Mouse (Mus musculus) limb, embryonic 14.5 days (tissue): ENCODE measurements around the gene Rps27. TPM values are rescaled to one million over a fixed set of nuclear protein-coding genes. Genes with fewer than 3 reads are reported as not detected.
A peak's percentile ranks its signal among the peaks of the same experiment; 100 is the strongest.
"Not testable (repeated sequence)": the region's sequence is repeated elsewhere in the genome, so short reads cannot be mapped to it uniquely, and the experiment has no call there.

Experiments used
- ATAC-seq: fragments of 200-750 bp; cut with Nextera tagmentation; 2 replicates; pipeline ENCODE4 v1.8.0; 2017; ENCODE audit warnings: low read depth, moderate number of reproducible peaks, moderate TSS enrichment; ENCODE audit not compliant: low FRiP score
- DNase-seq: peaks from one replicate; pipeline ENCODE4 v3.0.0-alpha.2; 2015; ENCODE audit warnings: low spot score
- H3K27ac ChIP-seq: fragments of 300-500 bp; sonication (generic); replicated peaks from 2 replicates; pipeline ENCODE4 v1.5.1; 2014; ENCODE audit warnings: low read depth, mild to moderate bottlenecking, low read length, moderate library complexity, mixed read lengths
- H3K27me3 ChIP-seq: fragments of 300-500 bp; sonication (generic); 2 replicates; pipeline ENCODE4 v1.6.1; 2014; ENCODE audit warnings: low read length, mixed read lengths; ENCODE audit not compliant: control insufficient read depth, insufficient read depth
- H3K36me3 ChIP-seq: fragments of 300-500 bp; sonication (generic); 2 replicates; pipeline ENCODE4 v1.6.1; 2014; ENCODE audit warnings: mild to moderate bottlenecking, low read length, moderate library complexity, mixed read lengths; ENCODE audit not compliant: control insufficient read depth, insufficient read depth
- H3K4me1 ChIP-seq: fragments of 300-500 bp; sonication (generic); 2 replicates; pipeline ENCODE4 v1.6.1; 2014; ENCODE audit warnings: antibody characterized with exemption, low read length, mixed read lengths; ENCODE audit not compliant: control insufficient read depth, insufficient read depth
- H3K4me2 ChIP-seq: fragments of 300-500 bp; sonication (generic); replicated peaks from 2 replicates; pipeline ENCODE4 v1.6.1; 2014; ENCODE audit warnings: low read depth, mild to moderate bottlenecking, low read length, moderate library complexity; ENCODE audit not compliant: severe bottlenecking
- H3K4me3 ChIP-seq: fragments of 300-500 bp; sonication (generic); replicated peaks from 2 replicates; pipeline ENCODE4 v1.5.1; 2014; ENCODE audit warnings: low read length
- H3K9ac ChIP-seq: fragments of 300-500 bp; sonication (generic); 2 replicates; pipeline ENCODE4 v1.6.1; 2014; ENCODE audit warnings: mild to moderate bottlenecking, low read depth, low read length, moderate library complexity; ENCODE audit not compliant: severe bottlenecking
- H3K9me3 ChIP-seq: fragments of 300-500 bp; sonication (generic); 2 replicates; pipeline ENCODE4 v1.6.1; 2016; ENCODE audit warnings: low read length; ENCODE audit not compliant: control insufficient read depth
- POLR2A ChIP-seq: fragments of 200-500 bp; IDR thresholded peaks from 2 replicates; pipeline ENCODE4 v1.8.0; 2012; ENCODE audit warnings: inconsistent platforms, mild to moderate bottlenecking, moderate library complexity, borderline replicate concordance; ENCODE audit not compliant: insufficient read depth, insufficient read length; ENCODE audit errors: extremely low read depth
- WGBS: fragments of 180-500 bp; shearing (Covaris S2); extraction: QIAGEN DNeasy Blood & Tissue Kit; methylation state at CpG from one replicate; pipeline ENCODE4 v1.1.7; 2014; 5-methylcytosine and 5-hydroxymethylcytosine counted together
- polyA plus RNA-seq, 2 experiments: library from polyadenylated mRNA; depleted of rRNA in 1 of 2; stranded (reverse) in 1 of 2; unstranded in 1 of 2; fragments of >200 nt; fragmentation: Nextera tagmentation in 1 of 2; extraction: Ambion mirVana in 1 of 2; gene quantifications; 2 replicates each; pipeline versions ENCODE4 v1.2.1 to v1.2.3; 2012 to 2014

Rps27 gene
- polyA plus RNA-seq, 2 experiments = 2,465 to 4,392 TPM

GRCm38 (mm10) chr3:90254419-90255193 is 41.2 kb upstream of the Rps27 start:
- H3K9ac ChIP-seq = peak overlapping the region; percentile 83
- peak; percentile 53 for ATAC-seq
- no peak for DNase-seq
- WGBS = 1% methylated on average over 40 of the region's 41 CpGs
- H3K36me3 ChIP-seq = peaks cover 47% of the 10 kb centered on the region
- peaks cover 7% of the 10 kb centered on the region for H3K4me1 ChIP-seq
- H3K4me2 ChIP-seq = peak overlapping the region; percentile 76
- no peaks in the 10 kb centered on the region for H3K27me3 ChIP-seq
- H3K27ac ChIP-seq = peak overlapping the region; percentile 79
- no peak for TF ChIP-seq POLR2A
- peak overlapping the region; percentile 65 for H3K4me3 ChIP-seq
- no peaks in the 10 kb centered on the region for H3K9me3 ChIP-seq

- H3K9me3 ChIP-seq = no peaks in the 10 kb centered on the region
- ATAC-seq (peak; percentile 97), DNase-seq (peak; percentile 95)
- 2% methylated on average over 36 of the region's 40 CpGs for WGBS
- peak within 1 kb of the TSS; percentile 65 for H3K4me3 ChIP-seq
- H3K4me1 ChIP-seq = peaks cover 9% of the 10 kb centered on the region
- no peaks in the 10 kb centered on the region for H3K27me3 ChIP-seq
- peak within 1 kb of the TSS; percentile 76 for H3K4me2 ChIP-seq
- 0 out of 2 replicates have a peak, but pooled peaks have one; percentile 56 for TF ChIP-seq POLR2A
- H3K27ac ChIP-seq = peak within 1 kb of the TSS; percentile 79
- peak within 1 kb of the TSS; percentile 83 for H3K9ac ChIP-seq
- H3K36me3 ChIP-seq = peaks cover 43% of the 10 kb centered on the region
Measured at GRCm38 (mm10) chr3:90253653-90254418, 40.4 kb upstream of the Rps27 start, which contains the start of gene Crtc2. Gene Crtc2 (plus strand): TSS chr3:90254163.

- H3K27me3 ChIP-seq, H3K4me2 ChIP-seq, DNase-seq, H3K9me3 ChIP-seq, H3K9ac ChIP-seq, H3K4me3 ChIP-seq, ATAC-seq, H3K27ac ChIP-seq: not testable (repeated sequence)
- Histone ChIP-seq H3K4me1 (peaks cover 13% of the 10 kb centered on the region), H3K36me3 (peaks cover 36% of the 10 kb centered on the region)
- 75% methylated on average over 1 of the region's 1 CpGs for WGBS
Measured at GRCm38 (mm10) chr3:90253174-90253573, 39.7 kb upstream of the Rps27 start.

- DNase-seq, H3K9me3 ChIP-seq, ATAC-seq, H3K27me3 ChIP-seq, H3K4me3 ChIP-seq, H3K27ac ChIP-seq, H3K4me2 ChIP-seq, H3K9ac ChIP-seq: not testable (repeated sequence)
- peaks cover 14% of the 10 kb centered on the region for H3K4me1 ChIP-seq
- peaks cover 32% of the 10 kb centered on the region for H3K36me3 ChIP-seq
- WGBS = 88% methylated on average over 2 of the region's 2 CpGs
Measured at GRCm38 (mm10) chr3:90252659-90253058, 39.2 kb upstream of the Rps27 start.

- H3K36me3 ChIP-seq = peaks cover 23% of the 10 kb centered on the region
- H3K27me3 ChIP-seq, H3K27ac ChIP-seq, H3K9ac ChIP-seq, H3K9me3 ChIP-seq, ATAC-seq, H3K4me2 ChIP-seq, DNase-seq, H3K4me3 ChIP-seq: not testable (repeated sequence)
- 95% methylated on average over 6 of the region's 12 CpGs for WGBS
- peaks cover 17% of the 10 kb centered on the region for H3K4me1 ChIP-seq
Measured at GRCm38 (mm10) chr3:90251731-90252226, 38.3 kb upstream of the Rps27 start.
